Mouse (Mus musculus) cerebellum, adult 8-10 months (tissue): ENCODE data around the gene Rcc1l.

ENCODE experiments used
- DNase-seq: peaks from one replicate; pipeline ENCODE4 v3.0.0; 2022

Rcc1l gene

GRCm38 (mm10) chr5:134176169-134176881, at the start of gene Rcc1l:
Gene Rcc1l, minus strand, starts transcription at chr5:134176774.
- peak; percentile 79 for DNase-seq

GRCm38 (mm10) chr5:134225110-134225901, 48.7 kb upstream of the Rcc1l start:
- DNase-seq: no peak

- no peak for DNase-seq
Observed at GRCm38 (mm10) chr5:134221708-134222150, 45.2 kb upstream of the Rcc1l start.

GRCm38 (mm10) chr5:134221278-134221677, 44.7 kb upstream of the Rcc1l start:
- DNase-seq: no peak

GRCm38 (mm10) chr5:134217900-134218299, 41.3 kb upstream of the Rcc1l start:
- no peak for DNase-seq

- no peak for DNase-seq
Observed at GRCm38 (mm10) chr5:134214021-134214806, 37.6 kb upstream of the Rcc1l start.

GRCm38 (mm10) chr5:134209931-134210554, 33.5 kb upstream of the Rcc1l start:
- DNase-seq: no peak

GRCm38 (mm10) chr5:134206721-134207120, 30.1 kb upstream of the Rcc1l start:
- no peak for DNase-seq

- no peak for DNase-seq
Observed at GRCm38 (mm10) chr5:134193664-134194063, 17.1 kb upstream of the Rcc1l start.

GRCm38 (mm10) chr5:134188571-134188970, 12.0 kb upstream of the Rcc1l start:
- DNase-seq: no peak

- peak; percentile 43 for DNase-seq
Observed at GRCm38 (mm10) chr5:134186961-134187731, 10.6 kb upstream of the Rcc1l start.

- no peak for DNase-seq
Observed at GRCm38 (mm10) chr5:134186059-134186458, 9.5 kb upstream of the Rcc1l start.

GRCm38 (mm10) chr5:134183880-134184808, 7.6 kb upstream of the Rcc1l start, which contains the start of gene Gtf2ird2:
Gene Gtf2ird2, plus strand, starts transcription at chr5:134184019.
- peak; percentile 99 for DNase-seq

- DNase-seq: peak; percentile 20
Observed at GRCm38 (mm10) chr5:134183162-134183561, 6.6 kb upstream of the Rcc1l start.

- no peak for DNase-seq
Observed at GRCm38 (mm10) chr5:134182735-134183134, 6.2 kb upstream of the Rcc1l start.

GRCm38 (mm10) chr5:134182172-134182571, 5.6 kb upstream of the Rcc1l start:
- no peak for DNase-seq

GRCm38 (mm10) chr5:134179871-134180270, 3.3 kb upstream of the Rcc1l start:
- DNase-seq: peak; percentile 78

- no peak for DNase-seq
Observed at GRCm38 (mm10) chr5:134178536-134178935, 2.0 kb upstream of the Rcc1l start.

- peak; percentile 19 for DNase-seq
Observed at GRCm38 (mm10) chr5:134175696-134176095, 878 bp downstream of the Rcc1l start.

- DNase-seq: no peak
Observed at GRCm38 (mm10) chr5:134173206-134173605, 3.4 kb downstream of the Rcc1l start.

GRCm38 (mm10) chr5:134170167-134170566, 6.4 kb downstream of the Rcc1l start:
- DNase-seq: no peak
